Mouse (Mus musculus) splenic B cell, adult 2 months (primary cell): ENCODE measurements at regions not wholly inside any gene's neighbourhood (a gene's known extent, or its start where the extent isn't known, plus 50 kb on each side); places are given as distances from the start of the nearest gene placed in this dataset.

ENCODE experiments used
- DNase-seq: peaks from one replicate; pipeline ENCODE4 v3.0.0-alpha.2; 2011; ENCODE audit warnings: low read depth, low spot score
- H3K27me3 ChIP-seq: 2 replicates; pipeline ENCODE4 v1.6.1; 2012; ENCODE audit warnings: mild to moderate bottlenecking, low read length, moderate library complexity, mixed read lengths; ENCODE audit not compliant: control insufficient read depth, poor library complexity, insufficient read depth, severe bottlenecking
- H3K36me3 ChIP-seq: 2 replicates; pipeline ENCODE4 v1.6.1; 2012; ENCODE audit warnings: mild to moderate bottlenecking, low read length, moderate library complexity, mixed read lengths; ENCODE audit not compliant: control insufficient read depth, poor library complexity, insufficient read depth, severe bottlenecking

- Histone ChIP-seq H3K36me3 (no peaks in the 10 kb centered on the region), H3K27me3 (no peaks in the 10 kb centered on the region)
- DNase-seq, result no peak
Observed at GRCm38 (mm10) chr15:52178668-52179067, 1706.0 kb upstream of the Gm7489 start.

- no peaks in the 10 kb centered on the region for H3K27me3 ChIP-seq
- DNase-seq, result no peak
- H3K36me3 ChIP-seq, result no peaks in the 10 kb centered on the region
Observed at GRCm38 (mm10) chr15:52179379-52179778, 1705.3 kb upstream of the Gm7489 start.

GRCm38 (mm10) chr15:52191176-52191575, 1693.5 kb upstream of the Gm7489 start:
- Histone ChIP-seq H3K36me3 (no peaks in the 10 kb centered on the region), H3K27me3 (no peaks in the 10 kb centered on the region)
- no peak for DNase-seq

- Histone ChIP-seq H3K27me3 (no peaks in the 10 kb centered on the region), H3K36me3 (no peaks in the 10 kb centered on the region)
- no peak for DNase-seq
Observed at GRCm38 (mm10) chr15:52207271-52207670, 1677.4 kb upstream of the Gm7489 start.

- Histone ChIP-seq H3K27me3 (no peaks in the 10 kb centered on the region), H3K36me3 (no peaks in the 10 kb centered on the region)
- DNase-seq, result no peak
Observed at GRCm38 (mm10) chr15:52232442-52232841, 1652.3 kb upstream of the Gm7489 start.

- Histone ChIP-seq H3K36me3 (no peaks in the 10 kb centered on the region), H3K27me3 (no peaks in the 10 kb centered on the region)
Observed at GRCm38 (mm10) chr15:52236220-52236619, 1648.5 kb upstream of the Gm7489 start.

GRCm38 (mm10) chr15:52242890-52243289, 1641.8 kb upstream of the Gm7489 start:
- Histone ChIP-seq H3K36me3 (no peaks in the 10 kb centered on the region), H3K27me3 (no peaks in the 10 kb centered on the region)
- no peak for DNase-seq

More at GRCm38 (mm10) chr15:52236220-52236619, 1648.5 kb upstream of the Gm7489 start:
- no peak for DNase-seq
